Mouse (Mus musculus): ENCODE data around the gene Zscan12. TPM values are rescaled to one million over a fixed set of nuclear protein-coding genes. Genes with fewer than 3 reads are reported as not detected.

The Zscan12 gene
- polyA plus RNA-seq, 1 experiment: 6.7 TPM

DNA sequence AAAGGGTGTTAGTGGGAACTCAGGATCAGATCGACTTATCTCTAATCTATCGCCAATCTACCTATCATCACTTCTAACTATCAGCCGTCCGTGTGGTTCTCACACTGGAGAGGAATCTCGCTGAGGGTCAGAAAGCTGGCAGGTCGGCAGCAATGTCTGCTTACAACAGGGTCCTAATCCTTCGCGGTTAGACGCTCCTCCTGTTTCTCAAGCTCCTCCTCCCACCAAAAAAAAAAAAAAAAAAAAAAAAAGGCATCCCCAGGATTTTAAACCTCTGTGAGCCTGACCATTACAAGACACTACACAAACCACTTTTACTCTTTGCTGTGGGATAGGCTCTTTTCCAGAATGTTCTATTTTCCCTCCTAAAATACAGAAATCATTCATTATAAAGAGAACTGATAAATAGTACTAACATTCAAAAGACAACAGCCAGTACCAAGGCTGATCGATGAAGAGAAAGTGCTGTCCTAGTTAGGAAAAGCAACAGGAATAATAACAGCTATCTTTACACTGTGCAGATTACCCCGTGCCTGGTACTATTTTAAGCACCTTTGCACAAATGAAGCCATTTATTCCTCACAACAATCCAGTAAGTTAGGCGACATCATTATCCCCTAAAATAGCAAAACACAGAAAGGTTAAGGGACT is 39.1 kb downstream of the Zscan12 start:
- no peak for DNase-seq (ENCODE audit: extremely low spot score in 1 of 2, low spot score in 1 of 2)

- peak; percentile 61 to 89 for DNase-seq (ENCODE audit: extremely low spot score in 1 of 2, low spot score in 1 of 2)
These were observed 39.7 kb downstream of the Zscan12 start, which contains the start of gene Zkscan3 for GRCm38 (mm10) chr13:21402287-21402846. Gene Zkscan3, minus strand, starts transcription at chr13:21402755.

DNA sequence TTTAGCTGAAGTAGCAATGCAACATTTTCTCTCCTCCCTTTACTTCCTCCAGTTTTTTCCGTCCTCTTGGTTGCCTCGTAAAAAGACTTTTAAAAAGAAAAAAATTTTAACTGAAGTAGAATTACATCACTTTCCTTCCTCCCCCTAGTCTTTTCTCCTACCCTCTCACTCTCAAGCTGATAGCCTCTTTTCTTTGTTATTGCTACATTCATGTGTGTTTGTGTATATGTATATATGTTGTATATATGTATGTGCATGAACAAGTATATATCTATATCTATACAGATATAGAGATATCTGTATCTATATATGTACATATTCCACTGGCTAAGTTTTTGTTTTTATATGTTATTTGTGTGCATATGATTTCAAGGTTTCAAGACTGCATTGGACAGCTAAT is 40.2 kb downstream of the Zscan12 start:
- no peak for DNase-seq (ENCODE audit: extremely low spot score in 1 of 2, low spot score in 1 of 2)

DNA sequence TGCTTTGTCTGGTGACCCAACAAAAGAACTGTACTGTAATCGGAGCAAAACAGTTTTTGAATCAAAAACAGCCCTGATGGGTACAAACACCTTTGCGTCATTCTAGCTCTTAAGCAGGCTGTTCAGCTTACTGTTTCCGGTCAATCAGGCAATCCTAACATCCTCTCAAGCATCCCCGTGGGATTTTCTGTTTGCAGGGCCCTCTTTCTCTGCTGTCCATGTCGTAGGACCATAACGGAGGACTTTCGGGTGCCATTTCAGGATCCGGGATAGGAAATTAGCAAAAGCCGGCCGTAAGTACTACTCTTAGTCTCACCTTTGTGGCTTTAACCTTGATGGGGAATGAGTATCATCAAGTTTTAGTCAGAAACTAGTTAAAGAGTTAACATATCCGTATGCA is 44.7 kb downstream of the Zscan12 start:
- DNase-seq (ENCODE audit: extremely low spot score in 1 of 2, low spot score in 1 of 2): no peak

GRCm38 (mm10) chr13:21407969-21408804 is 45.6 kb downstream of the Zscan12 start:
- DNase-seq (ENCODE audit: extremely low spot score in 1 of 2, low spot score in 1 of 2): peak; percentile 87 to 93

DNA sequence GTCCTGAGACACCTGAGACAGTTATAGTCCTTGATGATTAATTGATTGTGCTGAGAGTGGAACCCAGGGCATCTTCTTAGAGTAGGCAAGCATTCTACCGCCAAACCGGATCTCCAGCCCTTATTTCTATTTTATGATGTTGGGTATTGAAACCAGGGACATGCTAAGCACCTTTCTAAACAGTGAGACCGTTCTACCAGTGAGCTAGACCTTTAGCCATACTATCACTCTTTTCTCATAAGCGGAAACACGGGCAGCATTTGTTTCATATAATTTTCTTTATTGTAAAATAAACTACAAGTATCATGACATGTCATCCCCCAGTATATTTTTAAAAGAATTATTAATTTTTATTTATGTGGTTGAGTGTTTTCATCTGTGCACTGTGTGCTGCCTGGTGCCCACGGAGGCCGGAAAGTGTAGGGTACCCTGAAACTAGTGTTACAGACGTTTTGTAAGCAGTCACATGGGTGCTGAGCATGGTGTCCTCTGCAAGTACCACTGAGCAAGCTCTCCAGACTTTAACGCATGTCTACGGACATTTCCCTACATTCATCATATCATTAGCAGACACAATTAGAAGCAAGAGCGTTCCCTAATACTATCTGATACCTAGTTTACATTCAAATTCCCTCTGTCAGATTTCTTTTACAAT is 46.3 kb downstream of the Zscan12 start:
- peak in 1 of 2 experiments; percentile 20 for DNase-seq (ENCODE audit: extremely low spot score in 1 of 2, low spot score in 1 of 2)

- DNase-seq (ENCODE audit: extremely low spot score in 1 of 2, low spot score in 1 of 2): no peak
These were observed 51.9 kb downstream of the Zscan12 start for GRCm38 (mm10) chr13:21414231-21415212.

- DNase-seq (ENCODE audit: extremely low spot score in 1 of 2, low spot score in 1 of 2): no peak
These were observed 52.6 kb downstream of the Zscan12 start for GRCm38 (mm10) chr13:21415266-21415665.

DNA sequence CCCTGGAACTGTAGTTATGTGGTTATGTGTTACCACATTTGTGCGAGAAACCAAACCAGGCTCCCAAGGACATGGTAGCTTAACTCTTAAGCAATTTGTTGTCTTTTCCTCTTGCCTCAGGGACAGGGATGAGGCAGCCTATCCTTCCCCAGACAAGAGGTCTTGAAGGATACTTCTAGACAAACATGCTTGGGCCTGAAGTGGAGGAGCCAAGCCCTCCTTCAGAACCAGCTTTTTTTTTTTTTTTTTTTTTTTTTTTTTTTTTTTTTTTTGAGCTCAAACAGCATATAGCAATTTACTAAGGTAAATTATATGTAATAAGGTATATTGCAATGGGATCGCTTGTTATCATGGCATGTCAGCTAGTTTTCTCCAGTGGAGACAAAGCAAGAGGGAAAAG is 53.1 kb downstream of the Zscan12 start:
- DNase-seq (ENCODE audit: extremely low spot score in 1 of 2, low spot score in 1 of 2): no peak

GRCm38 (mm10) chr13:21417298-21418010 is 54.8 kb downstream of the Zscan12 start:
- peak in 1 of 2 experiments; percentile 47 for DNase-seq (ENCODE audit: extremely low spot score in 1 of 2, low spot score in 1 of 2)

GRCm38 (mm10) chr13:21418865-21419264 is 56.2 kb downstream of the Zscan12 start:
- DNase-seq (ENCODE audit: extremely low spot score in 1 of 2, low spot score in 1 of 2): no peak

Other genes starting within 250 kb of the Zscan12 start
- not detected in 2 replicates for gene Olfr263, start 233.2 kb upstream of the Zscan12 start, polyA plus RNA-seq (2012; rRNA removed)
- not detected in 2 replicates for gene Olfr1368, start 217.0 kb upstream of the Zscan12 start, polyA plus RNA-seq (2012; rRNA removed)
- gene Trim27, start 183.4 kb upstream of the Zscan12 start, polyA plus RNA-seq (2012; rRNA removed): 31.5 and 32.7 TPM in 2 replicates
- gene Gpx5, start 70.1 kb upstream of the Zscan12 start, polyA plus RNA-seq (2012; rRNA removed): 0.08 TPM in 1 of 2 replicates, not detected in the other
- 0.50 and 1.3 TPM in 2 replicates for gene Gpx6, start 50.7 kb upstream of the Zscan12 start, polyA plus RNA-seq (2012; rRNA removed)
- not detected in 2 replicates for gene Olfr1367, start 15.9 kb upstream of the Zscan12 start, polyA plus RNA-seq (2012; rRNA removed)
- 47.9 and 52.0 TPM in 2 replicates for gene Zkscan3, start 39.9 kb downstream of the Zscan12 start, polyA plus RNA-seq (2012; rRNA removed)
- gene Pgbd1, start 78.2 kb downstream of the Zscan12 start, polyA plus RNA-seq (2012; rRNA removed): 2.5 and 3.1 TPM in 2 replicates
- 61.5 and 66.1 TPM in 2 replicates for gene Zscan26, start 90.9 kb downstream of the Zscan12 start, polyA plus RNA-seq (2012; rRNA removed)
- 0.42 and 0.59 TPM in 2 replicates for gene Nkapl, start 105.7 kb downstream of the Zscan12 start, polyA plus RNA-seq (2012; rRNA removed)
- gene Zkscan4, start 116.1 kb downstream of the Zscan12 start, polyA plus RNA-seq (2012; rRNA removed): 3.7 and 4.8 TPM in 2 replicates
- not detected in 2 replicates for gene Gm10065, start 116.6 kb downstream of the Zscan12 start, polyA plus RNA-seq (2012; rRNA removed)
- 1.6 and 1.9 TPM in 2 replicates for gene AK157302, start 132.4 kb downstream of the Zscan12 start, polyA plus RNA-seq (2012; rRNA removed)
- 15.3 and 32.5 TPM in 2 replicates for gene Gm11273, start 138.6 kb downstream of the Zscan12 start, polyA plus RNA-seq (2012; rRNA removed)
- 7.9 and 8.6 TPM in 2 replicates for gene Zkscan8, start 168.3 kb downstream of the Zscan12 start, polyA plus RNA-seq (2012; rRNA removed)
- not detected in 2 replicates for gene Olfr1366, start 180.0 kb downstream of the Zscan12 start, polyA plus RNA-seq (2012; rRNA removed)
- not detected in 2 replicates for gene Olfr1535, start 197.1 kb downstream of the Zscan12 start, polyA plus RNA-seq (2012; rRNA removed)
- gene Olfr1364, start 218.9 kb downstream of the Zscan12 start, polyA plus RNA-seq (2012; rRNA removed): 0.29 TPM in 1 of 2 replicates, not detected in the other

All from frontal cortex, adult 2 months (tissue).